Mouse (Mus musculus) mature B cell (primary cell): ENCODE measurements around the gene Mr1.

Experiments
- in situ Hi-C: fragments of 300-500 bp; cut with MboI; formaldehyde crosslinking; loops from 2 replicates; pipeline ENCODE4 v1.14.3; 2019

Mr1 gene

DNA sequence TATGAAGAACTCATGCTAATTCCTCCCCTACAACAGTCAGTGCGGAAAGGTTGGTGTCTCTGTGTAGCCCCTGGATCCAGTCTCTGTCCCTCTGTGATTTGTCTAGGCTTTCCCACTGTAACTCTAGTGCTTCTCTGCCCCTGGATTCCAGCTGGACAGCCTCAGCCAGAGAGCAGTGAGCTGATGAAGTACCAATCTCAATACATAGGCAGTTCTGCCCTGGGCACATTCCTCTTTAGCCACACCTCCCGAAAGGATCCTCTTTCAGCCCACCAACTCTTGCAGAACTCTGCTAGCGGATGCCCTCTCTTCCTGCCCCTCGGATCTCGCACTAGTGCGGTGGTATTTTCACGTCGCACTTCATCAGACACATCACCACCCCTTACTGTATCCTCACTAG lies 11.7 kb downstream of the Mr1 start:
- in situ Hi-C loops = loop anchor here (5.0 kb wide), 1 partner anchor 33 kb away; no protein-coding TSS in a partner anchor

DNA sequence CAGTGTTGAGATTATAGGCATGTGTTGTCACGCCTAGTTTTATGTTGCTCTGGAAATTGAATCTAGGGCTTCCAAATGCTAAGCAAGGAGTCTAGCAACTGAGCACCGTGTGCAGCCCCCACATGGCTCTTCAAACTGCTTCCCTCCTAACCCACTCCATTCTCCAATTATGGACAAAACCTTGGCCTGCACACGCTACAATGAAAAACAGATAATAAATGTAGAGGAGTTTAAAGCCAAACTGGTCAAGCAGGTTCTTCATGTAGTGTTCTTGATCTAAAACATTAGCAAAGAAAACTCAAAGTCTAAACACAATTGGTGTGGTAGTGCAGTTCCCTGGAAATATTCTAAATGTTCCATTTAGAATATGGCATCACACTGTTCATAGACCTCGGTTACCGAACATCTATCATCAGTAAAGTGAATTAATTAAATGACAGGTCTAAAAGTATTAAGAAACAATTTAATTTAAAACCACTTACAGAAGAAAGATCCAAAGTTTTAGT lies 19.1 kb downstream of the Mr1 start:
- in situ Hi-C loops = no loop called here

DNA sequence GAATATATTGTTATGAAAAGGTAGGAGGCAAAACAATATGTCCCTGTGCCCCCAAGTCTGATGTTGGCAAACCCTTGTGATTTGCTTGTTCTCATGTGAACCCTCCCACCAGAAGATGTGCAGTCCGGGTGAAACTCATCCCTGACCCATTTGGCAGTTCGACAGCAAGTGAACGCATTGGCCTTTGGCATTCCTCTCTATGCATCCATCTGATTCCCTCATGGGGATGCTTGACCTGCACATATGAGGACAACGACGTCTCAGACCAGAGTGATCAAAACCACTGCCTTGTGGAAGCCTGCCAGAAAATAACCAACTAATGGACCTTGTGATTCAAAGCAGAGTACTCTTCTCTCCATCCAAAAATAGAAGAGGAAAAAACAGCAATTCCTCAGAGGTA lies 19.9 kb downstream of the Mr1 start:
- in situ Hi-C loops = no loop called here

DNA sequence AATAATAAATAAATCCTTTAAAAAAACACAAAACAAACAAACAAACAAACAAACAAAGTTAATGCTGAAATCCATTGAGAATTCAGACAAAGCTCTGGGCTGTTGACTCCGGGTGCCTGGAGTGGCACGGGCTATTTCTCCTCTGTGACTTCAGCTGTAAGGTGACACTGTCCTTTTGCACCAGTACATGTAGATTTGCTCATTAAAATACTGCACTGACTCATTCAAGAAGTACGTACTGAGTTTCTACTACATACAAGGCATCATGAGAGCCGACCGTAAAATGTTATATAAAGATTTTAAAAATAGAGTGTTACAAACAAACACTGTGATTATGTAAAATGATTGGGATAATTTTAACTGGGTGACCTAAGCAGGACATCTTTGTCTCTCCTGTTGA lies 22.2 kb downstream of the Mr1 start:
- in situ Hi-C loops = no loop called here

DNA sequence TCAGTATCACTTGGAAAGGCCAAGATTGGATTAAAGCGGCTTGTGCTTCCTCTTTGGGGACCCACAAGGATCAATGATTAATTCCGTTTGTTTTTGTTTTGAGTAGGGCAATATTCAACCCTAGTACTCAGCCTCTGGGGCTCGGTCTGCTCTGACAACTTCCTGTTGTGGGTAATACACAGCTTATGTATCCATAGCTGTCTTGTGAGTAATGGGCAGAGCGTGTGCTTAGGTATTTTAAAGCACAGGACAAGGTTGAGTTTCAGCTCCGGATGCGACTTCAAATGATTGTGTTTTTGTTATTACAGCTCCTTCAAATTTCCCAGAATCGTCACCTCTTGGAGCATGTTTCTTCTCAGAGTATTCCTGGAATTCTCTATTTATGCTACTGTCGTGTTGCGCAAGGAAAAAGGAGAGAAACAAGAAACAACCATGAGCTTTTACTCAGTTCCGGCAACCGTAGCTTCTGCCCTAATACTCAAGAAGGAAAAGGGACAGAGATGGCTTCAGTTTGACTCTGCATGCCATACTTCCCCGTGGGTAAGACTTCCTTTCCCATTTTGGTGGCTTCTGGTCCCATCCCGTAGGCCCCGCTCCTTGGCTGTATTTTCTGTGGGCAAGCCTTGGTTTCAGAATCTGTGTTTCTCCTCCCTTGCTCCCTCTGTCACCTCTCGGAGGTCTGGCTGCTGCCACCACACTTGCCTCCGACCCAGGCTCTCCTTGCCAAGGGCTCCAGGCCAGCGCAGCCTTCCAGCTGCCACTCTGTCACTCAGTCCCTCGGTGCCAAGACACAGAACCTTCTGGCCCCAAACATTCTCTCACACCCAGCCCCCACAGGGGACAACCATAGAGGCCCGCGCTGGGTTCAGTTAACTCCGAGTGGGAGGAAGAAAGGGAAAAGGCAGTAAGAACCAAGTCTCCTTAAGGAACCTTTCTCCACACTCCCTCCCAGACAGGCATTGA lies 24.4 kb downstream of the Mr1 start:
- in situ Hi-C loops = no loop called here

DNA sequence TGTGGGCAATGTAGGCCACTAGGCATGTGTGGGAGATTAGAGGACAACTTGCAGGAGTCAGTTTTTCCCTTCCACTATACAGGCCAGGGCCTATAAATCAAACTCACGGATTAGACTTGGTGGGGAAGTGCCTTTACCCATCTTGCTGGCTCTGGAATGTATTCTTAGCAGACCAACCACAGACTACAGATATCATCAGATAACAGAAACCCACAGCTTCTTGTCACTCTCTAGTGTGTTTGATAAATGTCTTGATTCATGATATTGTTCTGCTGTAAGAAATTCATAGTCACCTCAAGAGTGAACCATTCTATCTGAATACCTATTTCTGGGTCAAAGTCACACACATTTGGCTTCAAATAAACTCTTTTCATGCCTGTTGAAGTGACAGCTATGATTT lies 26.9 kb downstream of the Mr1 start:
- in situ Hi-C loops = no loop called here

DNA sequence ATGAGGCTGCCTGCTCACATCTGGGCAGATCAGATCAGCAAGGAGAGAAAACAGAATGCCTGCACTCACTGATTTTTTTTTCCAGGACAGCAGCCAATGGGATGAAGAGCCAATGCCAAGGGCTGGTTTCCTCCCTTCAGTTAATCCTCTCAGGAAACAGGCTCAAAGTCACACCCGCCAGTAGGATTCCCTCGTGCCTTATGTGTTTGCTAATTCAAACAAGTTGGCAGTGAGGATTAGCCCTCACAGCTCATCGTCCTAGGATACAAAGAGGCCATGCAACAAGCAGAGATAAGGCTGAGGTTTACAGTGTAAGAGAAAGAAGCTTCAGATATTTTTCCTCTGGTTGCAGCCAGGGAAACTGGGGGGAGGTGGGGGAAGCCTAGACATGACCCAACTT lies 32.7 kb downstream of the Mr1 start:
- in situ Hi-C loops = no loop called here

DNA sequence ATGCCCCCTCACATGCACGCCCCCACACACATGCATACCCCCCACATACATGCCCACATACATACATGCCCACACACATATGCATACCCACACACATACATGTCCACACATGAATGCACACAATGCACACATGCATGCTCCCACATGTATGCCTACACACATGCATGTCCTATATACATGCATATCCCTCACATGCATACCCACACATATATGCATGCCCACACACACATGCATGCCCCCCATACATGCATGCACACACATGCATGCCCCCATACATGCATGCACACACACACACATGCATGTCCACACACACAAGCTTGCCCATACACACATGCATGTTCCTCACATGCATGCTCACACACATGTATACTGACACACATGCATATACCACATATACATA lies 33.7 kb downstream of the Mr1 start:
- in situ Hi-C loops = no loop called here

DNA sequence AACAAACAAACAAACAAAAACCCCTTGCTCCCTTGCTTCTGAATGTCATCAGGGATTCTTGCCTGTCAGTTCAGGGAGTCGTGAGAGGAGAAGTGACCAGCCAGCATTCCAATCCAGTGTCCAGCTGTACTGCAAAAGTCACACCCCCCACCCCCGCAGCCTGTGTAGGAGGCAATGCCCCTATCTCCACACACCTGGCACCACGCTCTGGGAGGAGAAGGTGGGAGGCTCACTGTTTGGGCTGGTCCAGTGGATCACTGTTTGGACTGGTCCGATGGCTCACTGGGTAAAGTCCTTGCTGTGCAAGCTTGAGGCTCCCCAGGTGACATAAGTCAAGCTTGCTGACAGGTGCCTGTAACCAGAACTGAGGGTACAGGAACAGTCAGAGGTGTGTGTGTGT lies 34.5 kb downstream of the Mr1 start:
- in situ Hi-C loops = no loop called here

DNA sequence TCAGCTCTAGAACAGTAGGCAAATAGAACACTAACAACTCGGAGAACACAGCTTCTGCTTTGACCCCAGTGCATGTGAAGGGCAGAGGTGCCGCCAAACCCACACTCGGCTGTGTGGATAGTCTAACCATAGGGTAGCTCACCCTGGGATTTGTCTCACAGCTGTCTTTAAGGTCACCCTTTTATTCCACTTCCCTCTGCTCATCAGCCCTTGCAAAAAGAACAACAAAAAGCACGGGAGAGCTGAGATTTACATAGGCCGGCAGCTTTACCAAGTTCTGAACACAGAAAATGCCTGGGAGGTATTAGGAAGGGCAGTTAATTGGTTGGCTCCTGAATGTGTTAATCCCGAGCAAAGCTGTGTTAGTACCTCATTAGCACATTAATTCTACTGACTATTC lies 35.1 kb downstream of the Mr1 start:
- in situ Hi-C loops = no loop called here

DNA sequence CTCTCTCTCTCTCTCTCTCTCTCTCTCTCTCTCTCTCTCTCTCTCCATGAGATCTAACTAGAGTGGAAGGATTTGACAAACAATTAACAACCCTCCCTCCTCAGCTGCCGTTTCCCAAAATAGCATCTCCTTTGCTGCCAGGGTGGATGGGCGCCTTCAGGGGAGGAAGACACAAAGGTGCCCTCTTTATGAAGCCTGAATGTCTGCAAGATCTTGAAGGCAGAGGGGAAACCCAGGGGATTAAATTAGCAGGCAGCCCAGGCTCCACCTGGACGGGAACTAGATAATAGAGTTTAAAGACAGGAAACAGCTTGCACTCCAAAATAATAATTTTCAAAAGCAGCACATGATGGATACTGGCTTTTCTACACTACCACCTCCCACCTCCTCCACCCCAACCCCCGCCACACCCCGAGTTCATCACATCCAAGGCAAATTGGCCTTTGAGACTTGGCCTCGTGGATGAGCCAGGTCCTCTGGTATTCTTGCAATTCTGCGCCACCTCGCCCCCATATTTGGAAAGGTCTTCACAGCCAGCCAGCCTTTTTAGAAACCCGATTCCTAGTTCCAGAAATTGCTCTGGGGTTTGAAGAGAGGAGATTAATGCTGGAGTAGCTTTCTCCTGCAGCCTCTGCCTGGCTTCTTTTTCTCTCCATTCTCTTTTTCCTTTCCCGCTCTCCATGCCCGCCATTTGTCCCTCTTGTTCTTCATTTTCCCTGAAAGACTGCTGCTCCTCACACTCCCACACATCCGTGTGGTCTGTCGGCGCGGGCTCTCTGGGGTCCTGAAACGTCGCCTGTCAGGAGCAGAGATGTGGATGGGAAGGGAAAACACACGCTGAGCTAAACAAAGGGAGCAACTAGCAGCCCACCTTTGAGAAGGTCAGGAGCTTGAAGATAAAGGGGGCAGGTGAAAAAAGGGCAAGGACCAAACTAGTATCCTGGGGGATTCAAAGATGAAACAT lies 36.9 kb downstream of the Mr1 start:
- in situ Hi-C loops = no loop called here

DNA sequence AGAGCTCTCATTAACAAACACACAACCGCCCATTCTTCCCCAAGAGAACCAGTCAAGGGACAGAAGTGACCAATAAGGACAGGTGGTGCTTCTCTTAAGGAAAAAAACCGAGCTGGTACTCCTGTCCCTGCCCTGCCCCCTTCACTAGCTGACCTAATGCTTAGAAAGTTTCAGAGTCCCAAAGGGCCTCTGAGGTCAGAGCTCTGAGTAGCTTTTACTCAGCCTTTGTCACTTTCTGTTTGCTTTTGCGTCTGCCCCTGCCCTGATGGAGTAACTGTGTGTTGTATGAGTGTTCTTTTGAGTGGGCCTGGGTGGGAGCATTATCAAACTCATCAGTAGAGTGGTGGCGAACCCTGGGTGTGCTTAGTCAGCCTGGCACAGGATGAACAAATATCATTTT lies 38.2 kb downstream of the Mr1 start:
- in situ Hi-C loops = no loop called here

DNA sequence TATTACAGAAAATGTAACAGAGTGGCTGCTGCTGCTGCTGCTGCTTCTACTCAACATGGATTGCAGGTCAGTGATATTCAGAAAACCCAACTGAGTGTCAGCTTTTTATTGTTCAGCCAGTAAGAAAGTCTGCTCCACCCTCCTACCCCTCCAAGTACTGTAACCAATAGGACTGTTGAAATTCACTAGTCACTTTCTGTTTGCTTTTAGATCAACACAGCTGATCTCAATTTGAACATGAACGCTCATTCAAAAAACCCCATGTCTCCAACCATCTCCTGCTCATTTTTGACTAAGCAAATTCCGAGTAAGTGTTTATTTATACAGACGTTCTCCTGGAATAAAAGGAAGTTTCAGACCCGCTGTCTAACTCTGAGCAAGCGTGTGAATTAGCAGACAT lies 38.8 kb downstream of the Mr1 start:
- in situ Hi-C loops = no loop called here

DNA sequence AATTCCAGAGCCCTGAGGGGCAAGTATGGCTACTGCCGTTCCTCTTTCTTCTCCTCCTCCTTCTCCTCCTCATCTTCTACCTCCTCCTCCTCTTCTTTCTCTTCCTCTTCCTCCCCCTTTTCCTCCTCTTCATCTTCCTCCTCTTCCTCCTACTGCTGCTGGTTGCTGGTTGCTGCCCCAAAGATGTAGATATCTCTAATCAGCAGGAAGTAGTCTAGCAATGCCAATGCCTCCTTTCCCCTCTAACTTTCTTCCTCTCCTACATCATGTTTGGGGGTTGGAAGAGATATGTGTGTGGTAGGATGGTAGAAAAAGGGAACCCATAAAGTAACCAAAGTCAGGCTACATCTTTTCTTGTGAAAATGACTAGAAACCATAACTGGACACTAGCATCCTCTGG lies 40.3 kb downstream of the Mr1 start:
- in situ Hi-C loops = no loop called here

DNA sequence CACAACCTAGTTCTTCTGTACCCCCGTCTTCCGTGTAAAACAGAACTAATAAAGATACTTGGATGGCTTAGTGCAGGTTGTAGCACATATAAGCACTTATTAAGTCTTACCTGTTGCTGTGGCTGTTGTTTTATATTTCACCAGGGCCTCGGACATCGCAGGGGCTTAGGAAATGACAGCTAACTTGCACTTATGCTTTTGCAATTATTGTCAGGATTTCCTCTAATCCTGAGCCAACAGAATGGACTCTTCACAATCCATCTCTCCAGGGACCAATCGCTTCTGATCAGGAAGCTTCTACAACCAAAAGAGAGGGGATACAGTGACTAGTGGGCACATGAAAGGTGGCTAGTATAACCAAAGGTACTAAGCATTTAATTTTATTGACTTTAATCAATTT lies 42.6 kb downstream of the Mr1 start:
- in situ Hi-C loops = loop anchor here (5.0 kb wide), 1 partner anchor 33 kb away; no protein-coding TSS in a partner anchor

DNA sequence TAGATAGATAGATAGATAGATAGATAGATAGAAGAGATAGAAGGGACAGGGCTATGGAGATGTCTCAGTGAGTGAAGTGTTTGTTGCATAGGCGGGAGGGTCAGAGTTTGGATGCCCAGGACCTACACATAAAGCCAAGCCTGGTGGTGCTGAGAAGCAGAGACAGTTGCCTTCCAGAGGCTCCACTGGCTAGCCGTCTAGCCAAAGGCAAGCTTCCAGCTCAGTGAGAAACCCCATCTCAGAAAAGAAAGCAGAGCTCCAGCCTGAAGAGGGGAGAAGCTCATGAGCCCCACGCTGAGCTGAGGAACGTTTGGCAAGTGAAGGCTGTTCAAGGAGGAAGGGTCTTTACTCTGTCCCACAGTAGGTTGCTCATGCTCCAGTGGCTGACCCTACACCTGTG lies 44.0 kb downstream of the Mr1 start:
- in situ Hi-C loops = loop anchor here (5.0 kb wide), 1 partner anchor 35 kb away; no protein-coding TSS in a partner anchor

DNA sequence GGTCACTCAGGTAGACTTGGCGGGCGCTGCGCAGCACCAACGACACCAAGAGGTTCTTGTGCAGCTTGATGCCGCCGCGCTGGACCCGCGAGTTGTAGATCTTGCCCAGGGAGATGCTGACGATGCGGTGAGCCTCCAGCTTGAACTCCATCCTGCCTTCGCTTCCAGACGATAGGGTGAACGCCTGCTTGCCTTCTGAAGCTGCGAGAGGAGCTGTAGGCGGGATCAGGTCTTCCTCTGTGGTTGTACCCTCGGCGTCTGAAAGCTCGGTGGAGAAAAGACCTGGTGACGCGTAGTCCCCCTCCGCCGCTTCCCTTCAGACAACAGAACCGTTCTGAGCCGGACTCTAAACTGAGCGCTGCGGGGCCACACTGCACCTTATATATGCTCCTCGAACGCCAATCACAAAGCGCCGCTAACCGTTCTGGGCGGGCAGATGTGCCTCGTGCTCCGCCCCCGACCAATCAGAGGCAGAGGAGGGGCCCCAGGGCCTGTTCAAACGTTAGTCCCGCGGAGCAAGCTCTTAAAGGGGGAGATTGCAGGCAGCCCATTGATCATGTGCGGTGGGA lies 47.2 kb downstream of the Mr1 start, which contains the start of gene Ier5:
Gene Ier5 (minus strand): TSS at position 357 of the 569 bp plus-strand sequence.
- in situ Hi-C loops = loop anchor here (5.0 kb wide), 1 partner anchor 47 kb away; no protein-coding TSS in a partner anchor

DNA sequence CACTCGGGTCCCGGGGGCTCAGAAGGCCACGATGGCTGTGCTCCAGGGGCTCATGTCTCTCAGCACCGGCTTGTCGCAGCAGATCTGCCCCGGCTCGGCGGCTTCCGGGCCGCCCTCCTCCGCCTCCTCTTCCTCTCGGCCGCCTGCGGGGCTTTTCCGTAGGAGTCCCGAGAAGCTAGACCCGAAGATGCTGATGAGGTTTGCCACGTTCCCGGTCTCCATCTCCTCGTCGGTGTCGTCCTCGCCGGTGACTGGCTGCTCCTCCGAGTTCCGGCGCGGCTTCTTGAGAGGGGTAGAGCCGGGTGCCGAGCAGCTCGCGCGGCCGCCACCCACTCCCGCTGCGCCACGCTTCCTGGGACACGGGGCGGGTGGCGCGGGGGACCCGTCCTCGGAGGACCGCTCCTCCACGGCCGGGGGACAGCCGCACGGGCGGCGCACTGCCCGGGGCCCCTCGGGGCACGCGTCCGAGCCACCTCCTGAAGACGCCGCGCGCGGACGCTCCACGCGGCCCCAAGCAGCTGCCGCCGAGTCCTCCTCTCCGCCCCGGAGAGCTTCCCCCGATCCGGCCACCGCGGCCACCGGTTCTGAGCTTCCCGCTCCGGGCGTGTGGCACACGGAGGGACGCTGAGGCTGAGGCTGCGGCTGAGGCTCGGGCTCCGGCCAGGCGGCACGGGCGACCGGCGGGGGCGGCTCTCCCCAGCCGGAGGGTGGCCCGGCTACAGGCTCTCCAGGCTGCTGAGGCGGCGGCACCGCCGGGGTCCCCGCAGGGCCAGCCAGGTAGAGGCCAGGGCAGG lies 47.9 kb downstream of the Mr1 start:
- in situ Hi-C loops = loop anchor here (5.0 kb wide), 1 partner anchor 46 kb away; no protein-coding TSS in a partner anchor

DNA sequence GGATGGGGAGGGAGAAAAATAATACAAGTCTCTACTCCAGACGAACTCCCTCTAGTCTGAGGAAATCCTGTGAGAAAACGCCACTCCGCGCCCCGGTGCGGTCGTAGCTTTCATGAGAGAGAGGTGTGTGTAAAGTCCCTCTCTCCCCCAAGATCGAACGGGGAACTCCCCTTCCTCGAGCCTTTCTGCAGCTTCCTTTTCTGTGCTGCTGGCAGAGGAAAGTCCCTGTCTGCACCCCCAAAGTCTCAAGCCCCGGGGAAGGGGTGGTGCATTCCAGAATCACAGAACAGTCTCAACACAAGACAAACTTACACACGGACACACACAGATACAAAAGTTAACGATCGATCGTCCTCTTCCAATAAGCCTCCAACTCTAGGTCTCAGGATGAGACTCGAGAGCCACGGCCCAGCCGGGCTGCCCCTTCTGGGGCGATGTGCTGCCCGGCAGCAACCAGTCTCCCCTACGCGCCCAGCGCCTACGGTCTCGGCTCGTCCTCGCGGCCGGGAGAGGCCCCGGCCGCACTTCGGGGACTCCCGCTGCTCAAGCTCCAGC lies 48.6 kb downstream of the Mr1 start:
- in situ Hi-C loops = loop anchor here (5.0 kb wide), 1 partner anchor 46 kb away; no protein-coding TSS in a partner anchor

DNA sequence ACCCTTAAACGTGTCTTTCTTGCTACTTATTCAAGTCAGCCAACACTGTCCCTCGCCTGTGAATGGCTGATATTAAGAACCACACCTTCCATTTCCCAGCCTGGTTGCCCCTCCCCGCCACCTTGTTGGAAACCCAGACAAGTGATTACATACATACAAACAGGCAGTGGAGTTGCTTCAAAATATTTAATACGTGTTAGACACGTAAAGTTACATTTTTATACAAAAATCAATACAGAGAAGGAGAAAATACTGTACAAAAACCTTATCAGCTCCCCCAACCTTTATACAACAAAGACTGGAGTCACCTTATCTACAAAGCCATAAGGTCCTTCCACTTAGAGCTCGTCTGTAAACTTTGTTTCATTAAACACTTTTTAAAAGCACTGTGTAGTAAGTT lies 49.3 kb downstream of the Mr1 start:
- in situ Hi-C loops = loop anchor here (5.0 kb wide), 1 partner anchor 45 kb away; no protein-coding TSS in a partner anchor
